Mouse (Mus musculus): Measurements from ENCODE around the gene Rps6ka4.

The Rps6ka4 gene

GRCm38 (mm10) chr19:6851497-6851896 lies 11.1 kb upstream of the Rps6ka4 start:
- in situ Hi-C loops (cut with MboI): no loop called here

- in situ Hi-C loops (cut with MboI): no loop called here
Measured at GRCm38 (mm10) chr19:6849506-6850068, 9.2 kb upstream of the Rps6ka4 start.

- in situ Hi-C loops (cut with MboI): no loop called here
Measured at GRCm38 (mm10) chr19:6847841-6848517, 7.5 kb upstream of the Rps6ka4 start.

GRCm38 (mm10) chr19:6846050-6846449 lies 5.6 kb upstream of the Rps6ka4 start:
- in situ Hi-C loops (cut with MboI): no loop called here

- in situ Hi-C loops (cut with MboI): no loop called here
Measured at GRCm38 (mm10) chr19:6842353-6842752, 1.9 kb upstream of the Rps6ka4 start.

DNA sequence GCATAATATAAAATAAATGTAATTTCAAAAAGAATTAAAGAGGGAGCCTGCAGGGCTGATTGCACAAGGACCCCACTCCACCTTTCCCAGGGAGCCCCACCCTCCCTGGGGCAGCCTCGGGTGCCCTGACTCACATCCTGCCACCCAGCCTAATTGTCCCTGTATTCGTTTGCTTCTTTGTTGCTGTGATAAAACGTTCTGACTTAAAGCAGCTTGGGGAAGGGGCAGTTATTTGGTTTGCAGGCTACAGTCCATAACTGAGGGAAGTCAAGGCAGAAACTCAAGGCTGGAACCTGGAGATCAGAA lies 809 bp upstream of the Rps6ka4 start:
- in situ Hi-C loops (cut with MboI): no loop called here

DNA sequence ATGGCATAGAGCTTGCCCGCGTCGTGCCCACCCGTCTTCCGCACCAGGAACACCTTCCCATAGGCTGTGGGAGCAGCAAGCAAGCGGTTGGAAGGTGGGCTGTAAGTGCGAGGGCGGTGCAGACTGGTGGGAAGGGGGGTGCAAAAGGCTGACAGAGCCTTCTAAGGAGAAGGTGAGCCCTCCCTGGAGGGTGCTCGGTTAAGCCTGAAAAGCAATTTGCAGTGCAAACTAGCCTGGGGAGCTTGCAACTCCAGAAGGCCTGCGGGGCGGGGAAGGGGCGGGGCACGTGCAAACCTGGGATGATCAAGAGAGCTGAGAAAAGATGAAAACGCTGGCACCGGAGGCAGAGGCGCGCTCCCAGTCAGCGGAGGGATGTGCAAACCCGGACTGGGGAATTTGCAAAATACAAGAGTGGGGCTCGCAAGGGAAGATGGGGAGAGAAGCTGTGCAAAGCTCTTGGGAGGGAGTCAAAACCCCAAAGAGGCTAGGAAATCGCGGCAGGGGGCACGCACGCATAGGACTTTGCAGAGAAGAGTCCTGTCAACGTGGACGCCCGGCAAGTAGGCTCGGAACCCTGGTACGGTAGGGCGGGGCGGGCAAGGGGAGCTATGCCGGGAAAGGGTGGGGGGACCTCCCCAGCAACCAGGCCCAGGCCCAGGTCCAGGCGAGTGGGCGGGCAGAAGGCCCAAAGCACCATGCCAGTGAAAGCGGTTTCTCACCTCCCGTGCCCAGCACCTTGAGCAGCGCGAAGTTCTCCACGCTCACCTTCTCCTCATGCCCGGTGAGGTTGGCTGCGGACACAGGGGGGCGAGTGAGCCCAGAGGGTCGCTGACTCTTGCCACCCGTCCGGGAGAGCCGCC lies 591 bp downstream of the Rps6ka4 start:
- in situ Hi-C loops (cut with MboI): no loop called here

DNA sequence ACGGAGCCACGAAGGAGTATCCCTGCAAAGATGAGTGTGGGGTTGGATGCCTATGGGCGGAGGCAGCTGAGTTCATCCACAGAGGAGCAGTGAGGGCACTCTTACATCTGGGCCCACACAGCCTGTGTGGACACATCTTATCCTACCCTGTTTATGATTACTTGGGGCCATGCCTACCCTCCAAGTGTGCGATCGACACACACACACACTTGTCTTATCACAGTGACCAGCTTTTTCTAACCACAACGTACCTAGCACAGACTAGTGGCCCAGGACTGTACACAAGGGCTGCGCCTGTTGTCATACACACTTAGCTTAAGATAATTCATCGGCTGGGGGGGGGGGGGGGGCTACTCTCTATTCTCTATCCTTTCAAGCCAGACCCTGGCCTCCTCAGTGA lies 8.1 kb downstream of the Rps6ka4 start:
- in situ Hi-C loops (cut with MboI): no loop called here

- in situ Hi-C loops (cut with MboI): no loop called here
Measured at GRCm38 (mm10) chr19:6831331-6831730, 9.1 kb downstream of the Rps6ka4 start.

DNA sequence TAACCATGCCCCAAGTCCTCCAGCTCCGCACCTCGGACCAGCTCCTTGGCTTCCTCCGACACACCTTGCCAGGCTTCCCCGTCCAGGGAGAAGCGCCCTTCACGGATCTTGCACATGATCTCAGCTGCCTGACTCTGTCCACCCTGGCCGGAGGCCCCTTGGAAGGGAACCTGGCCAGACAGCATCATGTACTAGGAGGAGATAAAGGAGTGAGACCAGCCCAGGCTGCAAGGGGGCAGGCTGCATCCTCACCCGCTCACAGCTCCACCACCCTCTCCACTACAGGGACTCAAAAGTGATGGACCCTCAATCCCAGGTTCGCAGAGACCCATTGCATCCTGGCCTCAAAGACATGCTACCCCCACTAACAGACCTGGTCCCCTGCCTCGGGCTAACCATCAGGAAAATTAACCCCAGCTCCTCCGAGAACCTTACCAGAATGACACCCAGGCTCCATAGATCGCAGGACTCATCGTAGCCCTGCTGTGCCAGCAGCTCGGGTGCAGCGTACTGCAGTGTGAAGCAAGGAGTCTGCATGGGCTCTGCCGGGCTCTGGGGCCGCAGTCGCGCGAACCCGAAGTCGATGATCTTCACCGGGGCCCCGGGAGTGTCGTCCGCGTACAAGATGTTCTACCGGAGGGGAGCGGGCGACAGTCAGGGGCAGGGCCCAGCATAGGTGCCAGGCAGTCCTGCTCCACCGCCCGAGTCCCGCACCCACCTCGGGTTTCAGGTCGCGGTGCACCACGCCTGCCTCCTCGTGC lies 9.7 kb downstream of the Rps6ka4 start:
- in situ Hi-C loops (cut with MboI): no loop called here

GRCm38 (mm10) chr19:6829870-6830555 lies 10.4 kb downstream of the Rps6ka4 start:
- in situ Hi-C loops (cut with MboI): no loop called here

DNA sequence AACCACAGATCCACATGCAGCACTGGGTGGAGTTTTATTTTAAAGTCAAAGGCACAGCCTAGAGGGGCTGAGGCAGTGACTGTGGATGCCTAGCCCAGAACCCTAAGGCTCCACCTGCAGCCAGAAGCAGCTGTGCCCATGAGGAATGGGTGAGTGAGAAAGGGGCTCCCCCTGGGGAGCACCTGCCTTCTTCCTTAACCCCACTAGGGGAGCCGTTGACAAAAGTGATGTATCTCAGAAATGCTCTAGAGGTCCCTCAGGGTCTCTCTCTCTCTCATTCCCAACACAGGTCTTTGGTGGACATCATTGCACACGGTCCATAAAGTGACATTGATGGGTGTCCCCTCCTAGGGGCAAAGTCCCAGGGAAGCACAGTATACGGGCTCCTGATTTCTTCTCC lies 11.4 kb downstream of the Rps6ka4 start:
- in situ Hi-C loops (cut with MboI): no loop called here

DNA sequence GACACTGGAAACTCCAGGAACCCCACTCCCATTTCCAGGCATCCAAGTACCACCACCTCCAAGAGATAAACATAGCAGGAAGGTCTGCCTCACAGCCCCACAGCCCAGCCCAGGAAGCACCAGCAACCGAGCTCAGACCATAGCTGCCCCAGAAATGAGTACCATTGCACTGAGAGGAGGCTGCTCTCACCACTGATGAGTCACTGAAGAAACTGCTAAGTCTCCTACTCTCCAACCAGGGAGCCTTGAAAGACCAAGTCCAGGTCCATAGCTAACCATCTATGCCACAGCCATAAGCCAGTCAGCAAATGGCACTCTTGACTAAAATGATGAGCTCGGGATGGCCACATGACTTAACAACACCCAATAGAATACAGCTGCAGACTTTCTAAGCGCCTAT lies 13.8 kb downstream of the Rps6ka4 start:
- in situ Hi-C loops (cut with MboI): no loop called here

GRCm38 (mm10) chr19:6825384-6825783 lies 15.1 kb downstream of the Rps6ka4 start:
- in situ Hi-C loops (cut with MboI): no loop called here

DNA sequence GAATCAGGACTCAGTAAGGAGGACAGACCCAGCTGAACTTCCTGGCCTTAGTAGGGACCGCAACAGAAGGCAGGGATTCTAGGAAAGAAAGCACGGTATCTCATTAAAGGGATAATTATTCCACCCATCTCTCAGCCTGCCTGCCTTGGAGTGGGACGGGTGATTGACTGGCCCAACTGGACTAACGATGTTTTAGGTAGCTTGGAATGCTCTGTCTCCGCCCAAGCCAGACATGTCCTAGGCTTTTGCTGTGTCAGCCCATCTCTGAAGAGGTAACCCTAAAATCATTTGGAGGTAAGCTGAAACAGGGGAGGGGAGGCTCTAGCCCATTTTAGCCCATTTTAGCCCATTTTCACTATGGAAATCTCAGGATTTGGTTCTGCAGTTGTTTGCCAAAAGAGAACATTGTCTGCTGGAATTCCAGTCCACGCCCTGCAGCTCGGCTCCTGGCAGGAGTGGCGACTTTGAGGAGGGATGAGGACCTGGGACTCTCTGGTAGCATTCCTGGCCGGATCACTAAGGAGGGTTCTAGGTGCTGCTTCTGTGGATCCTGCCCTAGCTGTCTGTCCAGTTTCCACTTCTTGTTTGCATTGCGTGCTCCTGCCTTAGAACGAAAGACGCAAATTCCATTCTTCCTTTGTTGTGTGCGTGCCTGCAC lies 19.8 kb downstream of the Rps6ka4 start:
- in situ Hi-C loops (cut with MboI): no loop called here

- in situ Hi-C loops (cut with MboI): no loop called here
Measured at GRCm38 (mm10) chr19:6819143-6819827, 21.2 kb downstream of the Rps6ka4 start.

GRCm38 (mm10) chr19:6814958-6815357 lies 25.5 kb downstream of the Rps6ka4 start:
- in situ Hi-C loops (cut with MboI): no loop called here

DNA sequence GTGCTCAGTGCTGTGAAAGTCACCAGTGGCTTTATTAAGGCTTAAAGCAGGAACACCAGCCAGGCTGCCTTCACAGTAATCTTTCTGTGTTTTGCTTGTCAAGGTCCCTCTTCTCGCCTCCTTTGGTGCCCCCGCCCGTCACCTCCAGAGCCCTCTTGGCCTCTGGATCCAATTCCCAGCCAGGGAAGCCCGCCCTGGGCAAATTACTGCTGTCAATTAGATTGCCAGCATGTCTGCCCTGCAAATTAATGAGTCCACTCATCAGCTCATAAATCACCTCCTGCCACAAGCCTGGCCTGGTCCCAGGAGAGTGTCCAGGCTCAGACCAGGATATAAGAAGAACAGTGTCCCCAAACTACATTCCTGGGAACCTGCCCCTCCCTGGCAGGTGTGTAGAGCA lies 26.1 kb downstream of the Rps6ka4 start:
- in situ Hi-C loops (cut with MboI): no loop called here

Data from mature B cell (primary cell).